Mouse (Mus musculus): ENCODE data around the gene Sirt1. TPM values are rescaled to one million over a fixed set of nuclear protein-coding genes. Genes with fewer than 3 reads are reported as not detected.

The Sirt1 gene
- polyA plus RNA-seq, 1 experiment from 2014 or later: 8.5 TPM

- H3K4me3 ChIP-seq (ENCODE audit: low read depth, low read length): no peak overlapping the region
- no peaks in the 10 kb centered on the region for H3K4me1 ChIP-seq (ENCODE audit: insufficient read depth)
- no peak overlapping the region for H3K4me2 ChIP-seq
- no peak for ATAC-seq (ENCODE audit: insufficient read depth)
- H3K9me3 ChIP-seq (ENCODE audit: low read depth, low read length): no peaks in the 10 kb centered on the region
- no peaks in the 10 kb centered on the region for H3K27me3 ChIP-seq (ENCODE audit: insufficient read depth, low read length)
- DNase-seq: no peak
- H3K9ac ChIP-seq: no peak overlapping the region
- no peak overlapping the region for H3K27ac ChIP-seq (ENCODE audit: low read depth)
- no peak for TF ChIP-seq CTCF (IDR thresholded peaks at IDR 0.05; ENCODE audit: low read depth)
- H3K36me3 ChIP-seq (ENCODE audit: insufficient read depth): peaks cover 45% of the 10 kb centered on the region
Measured at GRCm38 (mm10) chr10:63272401-63272800, 109.1 kb downstream of the Sirt1 start.

Other genes with a start within 250 kb of the Sirt1 start
- gene Mypn, start 177.8 kb downstream of the Sirt1 start, polyA plus RNA-seq (2014; fragmentation: Nextera tagmentation; extraction: Ambion mirVana): 0.09 and 0.41 TPM in 2 replicates
- gene Herc4, start 137.9 kb downstream of the Sirt1 start, polyA plus RNA-seq (2014; fragmentation: Nextera tagmentation; extraction: Ambion mirVana): 40.5 and 44.6 TPM in 2 replicates
- 10.6 and 10.8 TPM in 2 replicates for gene Dnajc12, start 739 bp upstream of the Sirt1 start, polyA plus RNA-seq (2014; fragmentation: Nextera tagmentation; extraction: Ambion mirVana)
- gene Gm7075, start 40.1 kb upstream of the Sirt1 start, polyA plus RNA-seq (2014; fragmentation: Nextera tagmentation; extraction: Ambion mirVana): not detected in 2 replicates
- gene Ctnna3, start 48.4 kb upstream of the Sirt1 start, polyA plus RNA-seq (2014; fragmentation: Nextera tagmentation; extraction: Ambion mirVana): 0.39 TPM in 2 replicates